Mouse (Mus musculus): Measurements from ENCODE around the gene Man2a1. TPM values are rescaled to one million over a fixed set of nuclear protein-coding genes. Genes with fewer than 3 reads are reported as not detected.

The Man2a1 gene
- polyA plus RNA-seq, 1 experiment from 2014 or later: 1.6 TPM

DNA sequence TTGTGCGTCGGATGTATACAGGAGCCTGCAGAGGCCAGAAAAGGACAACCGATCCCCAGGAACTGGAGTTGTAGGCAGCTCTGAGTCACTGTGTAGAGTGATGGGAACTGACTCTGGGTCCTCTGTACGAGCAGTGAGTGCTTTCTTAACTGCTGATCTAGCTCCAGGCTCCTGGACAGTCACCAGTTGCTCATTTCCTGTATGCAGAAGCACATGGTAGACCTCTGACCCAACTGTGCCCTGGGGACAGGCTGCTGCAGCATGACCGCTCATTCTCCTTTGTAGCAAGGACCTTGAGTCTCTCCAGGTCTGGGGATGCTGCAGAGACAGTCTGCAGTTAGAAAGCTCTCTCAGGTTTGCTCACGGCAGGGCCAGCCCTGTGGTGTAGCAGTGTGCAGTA is 15.7 kb downstream of the Man2a1 start:
- Histone ChIP-seq H3K27ac (ENCODE audit: low read depth, low read length) (no peak overlapping the region), H3K4me1 (ENCODE audit: control insufficient read depth, insufficient read depth, low read length) (no peaks in the 10 kb centered on the region), H3K9me3 (replicated peaks; ENCODE audit: control insufficient read depth, low read length) (no peaks in the 10 kb centered on the region), H3K4me3 (ENCODE audit: low read depth, low read length) (no peak overlapping the region), H3K4me2 (ENCODE audit: low read length) (no peak overlapping the region), H3K9ac (ENCODE audit: low read length) (no peak overlapping the region), H3K36me3 (ENCODE audit: control insufficient read depth, insufficient read depth, low read length) (no peaks in the 10 kb centered on the region), H3K27me3 (replicated peaks; ENCODE audit: control insufficient read depth, insufficient read depth, low read length) (no peaks in the 10 kb centered on the region)
- DNase-seq (ENCODE audit: low spot score) (no peak), ATAC-seq (no peak)
- 93% methylated on average over 6 of the region's 6 CpGs for WGBS

GRCm38 (mm10) chr17:64617838-64618237 is 17.3 kb downstream of the Man2a1 start:
- Histone ChIP-seq H3K4me3 (ENCODE audit: low read depth, low read length) (no peak overlapping the region), H3K4me2 (ENCODE audit: low read length) (no peak overlapping the region), H3K9me3 (replicated peaks; ENCODE audit: control insufficient read depth, low read length) (no peaks in the 10 kb centered on the region), H3K4me1 (ENCODE audit: control insufficient read depth, insufficient read depth, low read length) (no peaks in the 10 kb centered on the region), H3K27me3 (replicated peaks; ENCODE audit: control insufficient read depth, insufficient read depth, low read length) (no peaks in the 10 kb centered on the region), H3K27ac (ENCODE audit: low read depth, low read length) (no peak overlapping the region), H3K9ac (ENCODE audit: low read length) (no peak overlapping the region), H3K36me3 (ENCODE audit: control insufficient read depth, insufficient read depth, low read length) (no peaks in the 10 kb centered on the region)
- ATAC-seq (no peak), DNase-seq (ENCODE audit: low spot score) (no peak)
- WGBS: 93% methylated on average over 4 of the region's 4 CpGs

DNA sequence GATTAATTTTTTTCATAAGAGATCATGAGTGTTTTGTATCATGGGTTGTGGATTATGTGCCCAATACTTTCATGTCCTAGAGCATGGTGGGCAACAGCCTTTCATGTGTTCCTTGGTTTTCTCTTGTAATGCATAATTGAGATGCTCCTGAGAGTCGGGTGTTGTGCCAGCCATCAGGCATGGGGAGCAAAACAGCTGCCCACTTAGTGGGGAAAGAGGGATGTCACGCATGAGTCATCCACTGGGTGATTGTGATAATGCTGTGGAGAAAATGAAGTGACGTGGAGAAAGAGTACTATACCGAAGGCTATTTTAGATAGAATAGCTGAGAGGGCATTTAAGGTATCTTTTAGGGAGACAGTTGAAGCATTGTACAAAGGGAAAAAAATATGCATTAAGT is 18.5 kb downstream of the Man2a1 start:
- H3K27ac ChIP-seq (ENCODE audit: low read depth, low read length): no peak overlapping the region
- DNase-seq (ENCODE audit: low spot score) (no peak), ATAC-seq (no peak)
- no peak overlapping the region for H3K4me2 ChIP-seq (ENCODE audit: low read length)
- H3K4me1 ChIP-seq (ENCODE audit: control insufficient read depth, insufficient read depth, low read length): no peaks in the 10 kb centered on the region
- no peaks in the 10 kb centered on the region for H3K9me3 ChIP-seq (replicated peaks; ENCODE audit: control insufficient read depth, low read length)
- no peaks in the 10 kb centered on the region for H3K27me3 ChIP-seq (replicated peaks; ENCODE audit: control insufficient read depth, insufficient read depth, low read length)
- no peak overlapping the region for H3K4me3 ChIP-seq (ENCODE audit: low read depth, low read length)
- WGBS: 87% methylated on average over 4 of the region's 4 CpGs
- H3K36me3 ChIP-seq (ENCODE audit: control insufficient read depth, insufficient read depth, low read length): no peaks in the 10 kb centered on the region
- H3K9ac ChIP-seq (ENCODE audit: low read length): no peak overlapping the region

- DNase-seq (ENCODE audit: low spot score) (no peak), ATAC-seq (no peak)
- no peak overlapping the region for H3K4me3 ChIP-seq (ENCODE audit: low read depth, low read length)
- H3K27ac ChIP-seq (ENCODE audit: low read depth, low read length): no peak overlapping the region
- no peaks in the 10 kb centered on the region for H3K4me1 ChIP-seq (ENCODE audit: control insufficient read depth, insufficient read depth, low read length)
- no peaks in the 10 kb centered on the region for H3K36me3 ChIP-seq (ENCODE audit: control insufficient read depth, insufficient read depth, low read length)
- no peaks in the 10 kb centered on the region for H3K9me3 ChIP-seq (replicated peaks; ENCODE audit: control insufficient read depth, low read length)
- H3K4me2 ChIP-seq (ENCODE audit: low read length): no peak overlapping the region
- 71% methylated on average over 9 of the region's 9 CpGs for WGBS
- no peaks in the 10 kb centered on the region for H3K27me3 ChIP-seq (replicated peaks; ENCODE audit: control insufficient read depth, insufficient read depth, low read length)
- no peak overlapping the region for H3K9ac ChIP-seq (ENCODE audit: low read length)
Measured at GRCm38 (mm10) chr17:64620135-64620534, 19.6 kb downstream of the Man2a1 start.

DNA sequence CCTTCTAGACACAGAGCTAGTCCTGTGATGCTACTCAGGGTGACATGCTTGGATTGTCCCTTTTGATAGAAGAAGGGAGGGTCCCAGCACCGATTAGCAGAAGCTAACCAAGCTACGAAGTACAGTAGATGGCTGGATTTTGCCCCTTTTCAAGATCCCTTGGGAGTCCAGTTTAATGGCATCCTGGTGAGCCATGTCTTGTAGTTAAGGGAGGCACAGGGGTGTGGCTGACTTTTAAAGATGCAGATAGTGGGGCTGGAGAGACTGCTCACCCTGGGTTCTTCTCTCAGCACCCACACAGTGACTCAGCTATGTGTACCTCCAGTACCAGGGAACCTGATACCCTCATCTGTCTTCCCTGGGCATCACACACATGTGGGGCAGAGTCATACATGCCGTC is 20.1 kb downstream of the Man2a1 start:
- Histone ChIP-seq H3K4me1 (ENCODE audit: control insufficient read depth, insufficient read depth, low read length) (no peaks in the 10 kb centered on the region; the same call in 1 of the 2 replicates), H3K4me2 (ENCODE audit: low read length) (no peak overlapping the region), H3K9ac (ENCODE audit: low read length) (no peak overlapping the region), H3K27me3 (replicated peaks; ENCODE audit: control insufficient read depth, insufficient read depth, low read length) (no peaks in the 10 kb centered on the region), H3K27ac (ENCODE audit: low read depth, low read length) (no peak overlapping the region), H3K9me3 (replicated peaks; ENCODE audit: control insufficient read depth, low read length) (no peaks in the 10 kb centered on the region), H3K36me3 (ENCODE audit: control insufficient read depth, insufficient read depth, low read length) (no peaks in the 10 kb centered on the region), H3K4me3 (ENCODE audit: low read depth, low read length) (no peak overlapping the region)
- 94% methylated on average over 3 of the region's 3 CpGs for WGBS
- no peak for ATAC-seq
- DNase-seq (ENCODE audit: low spot score): no peak

- H3K27ac ChIP-seq (ENCODE audit: low read depth, low read length): no peak overlapping the region
- H3K36me3 ChIP-seq (ENCODE audit: control insufficient read depth, insufficient read depth, low read length): no peaks in the 10 kb centered on the region
- no peak overlapping the region for H3K4me3 ChIP-seq (ENCODE audit: low read depth, low read length)
- H3K4me1 ChIP-seq (ENCODE audit: control insufficient read depth, insufficient read depth, low read length): no peaks in the 10 kb centered on the region; the same call in 1 of the 2 replicates
- H3K9ac ChIP-seq (ENCODE audit: low read length): no peak overlapping the region
- H3K9me3 ChIP-seq (replicated peaks; ENCODE audit: control insufficient read depth, low read length): no peaks in the 10 kb centered on the region
- 70% methylated on average over 8 of the region's 8 CpGs for WGBS
- no peak for DNase-seq (ENCODE audit: low spot score)
- H3K27me3 ChIP-seq (replicated peaks; ENCODE audit: control insufficient read depth, insufficient read depth, low read length): no peaks in the 10 kb centered on the region
- no peak for ATAC-seq
- H3K4me2 ChIP-seq (ENCODE audit: low read length): no peak overlapping the region
Measured at GRCm38 (mm10) chr17:64621226-64621625, 20.7 kb downstream of the Man2a1 start.

DNA sequence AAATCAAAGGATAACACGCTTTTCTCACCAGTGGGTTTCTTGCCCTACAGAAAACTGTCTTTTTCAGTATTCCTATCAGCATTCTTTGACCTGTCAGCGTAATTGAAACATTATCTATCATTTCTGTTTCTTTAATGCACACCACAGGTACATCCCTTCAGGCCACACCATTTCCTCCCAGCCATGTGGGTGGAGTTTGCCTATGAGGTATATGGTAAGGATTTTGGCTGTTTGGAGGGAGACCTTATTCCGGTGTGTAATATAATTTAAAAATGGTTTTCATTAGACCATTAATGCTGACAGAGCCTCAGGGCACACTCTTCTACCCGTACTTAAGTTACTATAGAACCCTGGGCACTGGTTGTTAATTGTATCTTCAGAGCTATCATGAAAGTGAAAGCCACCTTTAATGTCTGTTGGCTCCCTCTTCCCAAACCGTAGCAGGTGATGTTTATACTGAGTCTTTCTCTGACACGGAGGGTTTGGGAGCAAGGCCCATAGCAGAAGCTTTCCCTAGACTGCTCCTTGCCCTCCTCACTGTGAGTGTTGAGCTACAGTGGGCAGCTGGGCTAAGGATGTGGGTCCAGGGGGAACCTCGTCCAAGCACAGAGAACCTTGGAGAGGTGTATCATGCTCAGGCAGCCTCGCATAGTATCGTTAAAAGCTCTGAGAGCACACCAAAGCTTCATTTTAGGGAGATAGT is 21.3 kb downstream of the Man2a1 start:
- H3K4me3 ChIP-seq (ENCODE audit: low read depth, low read length): no peak overlapping the region
- no peaks in the 10 kb centered on the region for H3K9me3 ChIP-seq (replicated peaks; ENCODE audit: control insufficient read depth, low read length)
- DNase-seq (ENCODE audit: low spot score) (no peak), ATAC-seq (no peak)
- no peaks in the 10 kb centered on the region; the same call in 1 of the 2 replicates for H3K4me1 ChIP-seq (ENCODE audit: control insufficient read depth, insufficient read depth, low read length)
- no peak overlapping the region for H3K27ac ChIP-seq (ENCODE audit: low read depth, low read length)
- no peak overlapping the region for H3K4me2 ChIP-seq (ENCODE audit: low read length)
- H3K27me3 ChIP-seq (replicated peaks; ENCODE audit: control insufficient read depth, insufficient read depth, low read length): no peaks in the 10 kb centered on the region
- 93% methylated on average over 9 of the region's 9 CpGs for WGBS
- H3K36me3 ChIP-seq (ENCODE audit: control insufficient read depth, insufficient read depth, low read length): no peaks in the 10 kb centered on the region
- no peak overlapping the region for H3K9ac ChIP-seq (ENCODE audit: low read length)

DNA sequence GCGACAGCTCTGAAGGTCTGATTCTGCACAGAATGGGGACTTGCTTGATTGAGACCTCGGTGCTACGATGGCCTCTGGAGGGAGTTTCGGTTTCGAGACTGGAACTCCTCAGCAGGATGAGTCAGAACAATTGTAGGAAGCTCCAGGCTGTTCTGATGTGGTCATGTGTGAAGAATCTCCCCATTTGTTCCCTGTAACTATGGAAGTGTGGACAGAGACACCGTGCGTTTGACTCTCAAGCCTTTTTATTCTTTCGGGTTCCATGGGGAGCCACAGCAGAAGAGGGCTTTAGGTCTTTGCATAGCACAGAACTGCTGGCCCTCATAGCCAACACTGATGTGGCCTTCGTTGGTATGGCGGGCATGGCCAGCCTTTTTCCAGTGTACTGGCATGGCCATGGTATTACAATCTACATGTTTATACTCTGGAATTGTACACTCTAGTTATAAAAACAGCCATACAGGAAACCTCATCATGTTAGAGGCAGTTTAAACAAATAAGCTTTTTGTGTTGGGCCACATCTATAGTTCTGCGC is 21.9 kb downstream of the Man2a1 start:
- Histone ChIP-seq H3K27me3 (replicated peaks; ENCODE audit: control insufficient read depth, insufficient read depth, low read length) (no peaks in the 10 kb centered on the region), H3K4me3 (ENCODE audit: low read depth, low read length) (no peak overlapping the region), H3K4me2 (ENCODE audit: low read length) (no peak overlapping the region), H3K9ac (ENCODE audit: low read length) (no peak overlapping the region), H3K27ac (ENCODE audit: low read depth, low read length) (no peak overlapping the region), H3K9me3 (replicated peaks; ENCODE audit: control insufficient read depth, low read length) (no peaks in the 10 kb centered on the region), H3K4me1 (ENCODE audit: control insufficient read depth, insufficient read depth, low read length) (peaks cover 6% of the 10 kb centered on the region), H3K36me3 (ENCODE audit: control insufficient read depth, insufficient read depth, low read length) (no peaks in the 10 kb centered on the region)
- DNase-seq (ENCODE audit: low spot score) (no peak), ATAC-seq (no peak)
- 86% methylated on average over 11 of the region's 11 CpGs for WGBS

- Histone ChIP-seq H3K27ac (ENCODE audit: low read depth, low read length) (no peak overlapping the region), H3K4me1 (ENCODE audit: control insufficient read depth, insufficient read depth, low read length) (peaks cover 6% of the 10 kb centered on the region), H3K27me3 (replicated peaks; ENCODE audit: control insufficient read depth, insufficient read depth, low read length) (no peaks in the 10 kb centered on the region), H3K4me3 (ENCODE audit: low read depth, low read length) (no peak overlapping the region), H3K9ac (ENCODE audit: low read length) (no peak overlapping the region), H3K9me3 (replicated peaks; ENCODE audit: control insufficient read depth, low read length) (no peaks in the 10 kb centered on the region), H3K36me3 (ENCODE audit: control insufficient read depth, insufficient read depth, low read length) (no peaks in the 10 kb centered on the region), H3K4me2 (ENCODE audit: low read length) (no peak overlapping the region)
- DNase-seq (ENCODE audit: low spot score) (no peak), ATAC-seq (no peak)
- 89% methylated on average over 15 of the region's 15 CpGs for WGBS
Measured at GRCm38 (mm10) chr17:64624439-64624838, 23.9 kb downstream of the Man2a1 start.
